Mouse (Mus musculus): ENCODE measurements around the gene Anxa11.

DNA sequence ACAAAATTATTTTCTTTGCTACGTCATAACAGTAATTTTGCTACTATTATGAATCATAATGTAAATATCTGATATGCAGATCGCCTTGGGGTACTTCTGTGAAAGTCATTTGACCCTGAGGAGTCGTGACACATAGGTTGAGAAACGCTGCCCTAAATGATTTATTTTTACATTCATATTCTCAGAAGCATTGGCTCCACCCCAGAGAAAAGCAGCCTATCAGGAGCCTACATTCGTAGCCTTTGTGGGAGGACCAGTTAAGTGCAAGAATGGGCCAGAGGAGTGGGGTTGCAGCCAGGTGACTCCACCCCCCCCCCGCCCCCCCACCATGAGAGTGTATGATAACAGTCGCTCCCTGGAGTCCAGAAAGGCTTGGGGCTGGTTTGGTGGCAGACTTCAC, 2.2 kb upstream of the Anxa11 start:
- TF ChIP-seq POLR2A (IDR thresholded peaks at IDR 0.05; ENCODE audit: extremely low read depth, insufficient read depth, low read length) (no peak), CTCF (IDR thresholded peaks at IDR 0.05; ENCODE audit: extremely low read depth, insufficient read depth, low read length) (no peak)
